Mouse (Mus musculus) adrenal gland, adult 2 months (tissue): ENCODE measurements around the gene Phf21a. TPM values are rescaled to one million over a fixed set of nuclear protein-coding genes. Genes with fewer than 3 reads are reported as not detected.
"Not testable (repeated sequence)": the region's sequence is repeated elsewhere in the genome, so short reads cannot be mapped to it uniquely, and the experiment has no call there.

ENCODE experiments used
- DNase-seq: peaks from one replicate; pipeline ENCODE4 v3.0.0; 2021
- polyA plus RNA-seq: library from polyadenylated mRNA; depleted of rRNA; stranded (reverse); fragments of >200 nt; gene quantifications from 2 replicates; pipeline ENCODE4 v1.2.3, GENCODE M21; 2012
- total RNA-seq, 2 experiments: library from RNA; stranded (reverse); gene quantifications; 2 replicates each; pipeline ENCODE4 v1.2.3; 2021

The Phf21a gene
- total and polyA plus RNA-seq, 3 experiments: 27.2 to 82.4 (median 66.5) TPM

- no peak for DNase-seq
Measured at GRCm38 (mm10) chr2:92082196-92082595, 10.7 kb upstream of the Phf21a start.

- DNase-seq: no peak
Measured at GRCm38 (mm10) chr2:92085721-92086120, 7.2 kb upstream of the Phf21a start.

- peak; percentile 9 for DNase-seq
Measured at GRCm38 (mm10) chr2:92087065-92087464, 5.9 kb upstream of the Phf21a start.

- DNase-seq: no peak
Measured at GRCm38 (mm10) chr2:92089782-92090181, 3.1 kb upstream of the Phf21a start.

- DNase-seq: not testable (repeated sequence)
Measured at GRCm38 (mm10) chr2:92093503-92093902, 586 bp downstream of the Phf21a start.

GRCm38 (mm10) chr2:92094078-92094477 is 1.2 kb downstream of the Phf21a start:
- DNase-seq: no peak

- DNase-seq: no peak
Measured at GRCm38 (mm10) chr2:92100768-92101167, 7.9 kb downstream of the Phf21a start.

GRCm38 (mm10) chr2:92124523-92124922 is 31.6 kb downstream of the Phf21a start:
- DNase-seq: no peak

- DNase-seq: no peak
Measured at GRCm38 (mm10) chr2:92125330-92125729, 32.4 kb downstream of the Phf21a start.

GRCm38 (mm10) chr2:92130071-92130470 is 37.2 kb downstream of the Phf21a start:
- DNase-seq: peak; percentile 10

GRCm38 (mm10) chr2:92138736-92139135 is 45.8 kb downstream of the Phf21a start:
- peak; percentile 18 for DNase-seq

- DNase-seq: peak; percentile 21
Measured at GRCm38 (mm10) chr2:92139365-92139764, 46.4 kb downstream of the Phf21a start.

GRCm38 (mm10) chr2:92140383-92140782 is 47.5 kb downstream of the Phf21a start:
- DNase-seq: no peak

GRCm38 (mm10) chr2:92141073-92141472 is 48.2 kb downstream of the Phf21a start:
- no peak for DNase-seq

- DNase-seq: no peak
Measured at GRCm38 (mm10) chr2:92143932-92144331, 51.0 kb downstream of the Phf21a start.

- not testable (repeated sequence) for DNase-seq
Measured at GRCm38 (mm10) chr2:92147925-92148750, 55.2 kb downstream of the Phf21a start.

- DNase-seq: peak; percentile 41
Measured at GRCm38 (mm10) chr2:92164291-92164690, 71.4 kb downstream of the Phf21a start.

- no peak for DNase-seq
Measured at GRCm38 (mm10) chr2:92166950-92167349, 74.0 kb downstream of the Phf21a start.

- DNase-seq: no peak
Measured at GRCm38 (mm10) chr2:92171046-92171643, 78.2 kb downstream of the Phf21a start.

GRCm38 (mm10) chr2:92172300-92172699 is 79.4 kb downstream of the Phf21a start:
- DNase-seq: no peak

- no peak for DNase-seq
Measured at GRCm38 (mm10) chr2:92173186-92173585, 80.3 kb downstream of the Phf21a start.

- no peak for DNase-seq
Measured at GRCm38 (mm10) chr2:92174265-92174664, 81.3 kb downstream of the Phf21a start.

GRCm38 (mm10) chr2:92175002-92175401 is 82.1 kb downstream of the Phf21a start:
- no peak for DNase-seq

GRCm38 (mm10) chr2:92176292-92176691 is 83.4 kb downstream of the Phf21a start:
- DNase-seq: no peak
